Mouse (Mus musculus): ENCODE results near the gene Fcer1g.
"Not testable (repeated sequence)": the region's sequence is repeated elsewhere in the genome, so short reads cannot be mapped to it uniquely, and the experiment has no call there.

Gene Fcer1g

DNA sequence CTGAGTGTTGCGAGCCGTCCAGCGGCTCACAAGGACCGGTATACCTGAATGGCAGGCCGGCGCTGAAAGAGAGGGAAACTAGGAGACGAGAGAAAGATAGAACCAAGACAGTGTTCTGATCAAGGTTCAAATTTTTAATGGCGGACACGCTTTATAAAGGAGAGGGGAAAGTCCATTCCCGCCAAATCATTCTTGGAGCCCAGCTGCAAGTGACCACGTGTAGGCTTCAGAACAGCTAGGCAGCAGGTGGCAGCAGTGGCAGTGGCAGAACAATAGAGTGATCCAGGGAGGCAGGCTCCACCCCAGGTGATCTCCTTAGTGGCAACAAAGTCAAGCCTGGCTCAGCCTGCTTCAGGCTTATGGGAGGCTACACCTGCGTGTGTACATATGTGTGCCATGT, 7.8 kb upstream of the Fcer1g start:
- in situ Hi-C loops (cut with MboI, MseI) = not testable (repeated sequence)

- in situ Hi-C loops (cut with MboI, MseI) = no loop called here
Measured at GRCm38 (mm10) chr1:171240911-171241310, 6.7 kb upstream of the Fcer1g start.

DNA sequence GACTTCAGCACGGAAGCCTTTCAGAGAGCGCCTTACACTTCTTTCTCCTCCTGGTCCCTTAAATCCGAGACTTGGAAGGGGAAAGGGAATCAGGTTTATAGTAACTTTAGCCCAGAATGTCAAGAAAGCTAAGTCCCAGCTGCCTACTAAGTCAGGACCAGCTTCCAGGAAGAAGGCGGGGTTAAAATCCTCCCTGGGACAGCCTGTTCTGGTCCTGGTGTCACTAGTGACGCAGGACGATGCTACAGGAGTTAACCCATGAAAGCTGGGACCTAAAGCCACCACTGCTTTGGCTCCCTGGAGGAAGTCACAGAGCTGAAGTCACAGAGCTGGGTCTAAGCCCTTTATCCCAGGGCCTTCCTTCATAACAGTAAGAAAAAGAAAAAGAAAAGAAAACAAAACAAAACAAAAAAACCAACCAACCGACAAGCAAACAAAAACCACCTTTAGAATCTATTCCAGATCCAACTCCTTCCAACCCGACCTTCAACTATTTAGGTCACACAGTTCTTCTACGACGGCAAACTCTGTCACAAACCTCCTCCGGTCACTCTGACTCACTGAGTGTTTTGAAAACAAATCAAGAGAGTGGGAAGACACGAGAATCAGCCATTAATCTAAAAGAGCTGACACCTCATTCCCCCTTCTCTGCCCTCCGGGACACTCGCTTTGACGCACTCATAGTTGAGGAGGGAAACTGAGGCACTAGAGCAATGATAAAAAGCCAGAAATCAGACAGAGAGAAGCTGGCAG, 6.0 kb upstream of the Fcer1g start:
- in situ Hi-C loops (cut with MboI, MseI) = no loop called here

- in situ Hi-C loops (cut with MboI, MseI) = no loop called here
Measured at GRCm38 (mm10) chr1:171238463-171238862, 4.3 kb upstream of the Fcer1g start.

- in situ Hi-C loops (cut with MboI, MseI) = no loop called here
Measured at GRCm38 (mm10) chr1:171237438-171237837, 3.3 kb upstream of the Fcer1g start.

- in situ Hi-C loops (cut with MboI, MseI) = no loop called here
Measured at GRCm38 (mm10) chr1:171235791-171236190, 1.6 kb upstream of the Fcer1g start.

GRCm38 (mm10) chr1:171234538-171234937, 373 bp upstream of the Fcer1g start:
- in situ Hi-C loops (cut with MboI, MseI) = no loop called here

- in situ Hi-C loops (cut with MboI, MseI) = no loop called here
Measured at GRCm38 (mm10) chr1:171232800-171233730, 1.1 kb downstream of the Fcer1g start.

- in situ Hi-C loops (cut with MboI, MseI) = no loop called here
Measured at GRCm38 (mm10) chr1:171232348-171232747, 1.8 kb downstream of the Fcer1g start.

DNA sequence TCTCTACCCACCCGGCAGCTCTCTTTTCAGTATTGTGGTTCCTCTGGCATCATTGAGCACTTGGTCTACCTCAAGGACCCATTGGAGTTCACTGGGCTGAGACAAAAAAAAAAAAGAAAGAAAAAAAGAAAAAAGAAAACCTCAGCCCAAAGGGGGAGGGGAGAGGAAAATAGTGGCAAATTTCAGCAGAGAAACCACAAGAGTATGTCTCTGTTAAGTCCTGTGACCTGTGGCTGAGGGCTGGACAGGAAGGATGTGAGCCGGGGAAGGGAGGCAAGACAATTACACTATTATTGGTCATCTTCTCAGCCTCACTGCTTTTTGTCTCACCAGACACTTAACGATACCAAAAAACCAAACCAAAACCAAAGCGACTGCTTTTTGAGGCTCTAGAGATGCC, 2.3 kb downstream of the Fcer1g start:
- in situ Hi-C loops (cut with MboI, MseI) = no loop called here

DNA sequence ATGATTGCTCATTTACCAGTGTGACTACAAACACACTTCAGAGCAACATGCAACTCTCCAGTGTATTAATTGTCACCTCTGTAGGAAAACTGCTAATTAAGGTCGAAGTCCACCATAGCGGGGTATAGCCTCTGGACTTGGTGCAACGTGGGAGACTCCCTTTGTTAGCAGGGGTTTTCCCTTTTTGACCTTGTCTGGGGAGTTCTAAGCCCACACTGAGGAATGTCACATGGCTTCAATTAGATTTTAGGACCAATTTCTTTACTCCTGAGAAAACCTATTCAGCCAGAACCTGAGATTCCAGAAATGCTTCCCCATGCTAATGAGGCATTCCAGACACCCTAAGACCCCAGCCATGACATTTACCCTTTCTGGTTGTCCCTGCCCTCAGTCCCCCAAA, 4.0 kb downstream of the Fcer1g start:
- in situ Hi-C loops (cut with MboI, MseI) = no loop called here

- in situ Hi-C loops (cut with MboI, MseI) = no loop called here
Measured at GRCm38 (mm10) chr1:171229750-171230149, 4.4 kb downstream of the Fcer1g start.

DNA sequence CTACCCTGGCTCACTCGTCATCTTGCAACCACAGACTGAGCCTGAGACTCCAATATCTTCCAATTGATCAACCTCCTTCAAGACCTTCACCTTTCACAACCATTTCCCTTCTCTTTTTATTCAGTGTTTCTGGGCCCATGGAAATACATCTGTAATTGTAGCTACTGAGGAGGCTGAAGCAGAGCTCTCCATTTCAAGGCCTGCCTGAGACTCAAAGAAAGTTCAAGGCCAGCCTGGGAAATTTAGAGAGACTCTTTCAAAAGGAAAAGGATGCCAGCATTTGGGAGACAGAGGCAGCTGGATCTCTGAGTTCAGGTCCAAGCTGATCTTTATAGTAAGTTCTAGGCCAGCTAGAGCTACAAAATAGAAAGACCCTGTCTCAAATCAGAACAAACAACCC, 6.3 kb downstream of the Fcer1g start:
- in situ Hi-C loops (cut with MboI, MseI) = no loop called here

GRCm38 (mm10) chr1:171226780-171227179, 7.4 kb downstream of the Fcer1g start:
- in situ Hi-C loops (cut with MboI, MseI) = no loop called here

- in situ Hi-C loops (cut with MboI, MseI) = loop anchor here (5.0 kb wide), 1 partner anchor 108 kb away; no protein-coding TSS in a partner anchor
Measured at GRCm38 (mm10) chr1:171224857-171225256, 9.3 kb downstream of the Fcer1g start, which contains the start of gene Apoa2. TSS of gene Apoa2 (plus strand) at chr1:171225054.

DNA sequence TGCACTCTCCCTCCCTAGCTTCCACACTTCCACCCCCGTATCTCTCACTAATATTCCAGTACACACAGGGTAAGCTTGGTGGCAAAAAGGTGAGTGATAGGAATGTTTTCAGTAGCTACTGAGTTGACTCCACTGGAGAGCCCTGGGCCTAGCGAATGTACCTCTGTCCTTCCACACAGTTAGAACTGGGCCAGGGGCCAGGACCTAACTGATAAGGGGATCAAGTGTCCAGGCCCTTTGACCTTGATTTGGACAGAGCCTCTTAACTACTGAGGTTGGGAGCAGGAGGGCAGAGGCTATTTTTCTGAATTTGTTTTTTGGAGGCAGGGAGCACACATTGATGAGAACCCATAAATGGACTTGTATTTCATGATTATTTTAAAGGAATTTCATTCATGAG, 10.4 kb downstream of the Fcer1g start:
- in situ Hi-C loops (cut with MboI, MseI) = loop anchor here (5.0 kb wide), 1 partner anchor 106 kb away; no protein-coding TSS in a partner anchor

DNA sequence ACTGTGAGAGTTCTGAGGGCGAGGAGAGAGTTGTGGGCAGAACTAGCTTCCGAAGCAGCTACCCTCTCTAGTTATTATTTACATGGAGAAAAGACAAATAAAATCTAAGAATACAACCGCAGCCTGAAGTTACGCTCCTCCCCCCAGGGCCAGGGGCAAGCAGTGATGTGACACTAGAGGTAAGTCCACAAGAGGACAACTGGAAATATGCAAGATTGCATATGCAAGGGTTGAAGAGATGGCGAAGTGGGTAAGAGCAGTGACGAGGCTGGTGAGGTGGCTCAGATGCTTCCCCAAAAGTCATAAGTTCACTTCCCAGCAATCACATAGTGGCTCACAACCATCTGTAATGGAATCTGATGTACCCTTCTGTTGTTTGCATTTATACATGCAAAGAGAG, 11.0 kb downstream of the Fcer1g start:
- in situ Hi-C loops (cut with MboI, MseI) = loop anchor here (5.0 kb wide), 1 partner anchor 106 kb away; no protein-coding TSS in a partner anchor

DNA sequence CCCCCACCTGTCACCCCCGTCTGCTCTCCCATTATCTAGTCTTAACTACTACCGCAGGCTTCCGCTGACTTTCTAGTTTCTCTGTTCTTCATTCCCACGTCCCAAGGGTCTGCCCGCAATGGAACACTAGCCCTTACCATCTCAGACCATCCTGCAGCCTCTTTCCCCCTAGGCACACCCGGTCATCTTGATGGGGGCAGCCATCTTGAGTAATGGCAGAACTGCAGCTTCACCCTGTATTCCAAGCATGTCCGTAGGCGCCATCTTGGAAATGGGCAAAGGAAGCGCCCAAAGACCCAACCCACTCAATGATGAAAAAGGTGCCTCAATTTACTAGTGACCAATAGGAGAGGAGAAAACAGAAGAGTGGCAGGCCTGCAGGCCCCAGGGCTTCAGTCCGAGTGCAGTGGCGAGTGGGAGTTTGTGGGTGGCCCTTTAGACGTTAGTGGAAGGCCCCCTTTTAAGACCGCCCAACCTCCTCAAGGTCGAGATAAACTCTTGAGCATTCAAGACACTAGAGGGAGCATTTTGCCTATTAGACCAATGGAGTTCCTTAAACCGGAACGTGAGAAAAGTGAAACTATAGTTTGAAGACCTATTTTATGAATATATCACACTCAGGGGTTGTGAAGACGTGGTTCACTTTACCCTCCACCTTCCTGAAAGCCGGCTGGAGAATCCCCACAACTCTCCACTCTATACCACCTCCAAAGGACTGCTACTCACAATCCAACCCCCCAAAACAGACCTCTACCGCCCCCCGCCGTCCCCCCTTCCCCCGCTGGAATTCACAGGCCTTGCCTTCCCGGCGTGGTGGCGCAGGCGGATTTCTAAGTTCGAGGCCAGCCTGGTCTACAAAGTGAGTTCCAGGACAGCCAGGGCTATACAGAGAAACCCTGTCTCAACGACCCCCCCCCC, 11.7 kb downstream of the Fcer1g start, which contains the start of gene Tomm40l:
Tomm40l (minus strand) TSS at position 277 of the 918 bp plus-strand sequence.
- in situ Hi-C loops (cut with MboI, MseI) = loop anchor here (5.0 kb wide), 1 partner anchor 105 kb away; no protein-coding TSS in a partner anchor

DNA sequence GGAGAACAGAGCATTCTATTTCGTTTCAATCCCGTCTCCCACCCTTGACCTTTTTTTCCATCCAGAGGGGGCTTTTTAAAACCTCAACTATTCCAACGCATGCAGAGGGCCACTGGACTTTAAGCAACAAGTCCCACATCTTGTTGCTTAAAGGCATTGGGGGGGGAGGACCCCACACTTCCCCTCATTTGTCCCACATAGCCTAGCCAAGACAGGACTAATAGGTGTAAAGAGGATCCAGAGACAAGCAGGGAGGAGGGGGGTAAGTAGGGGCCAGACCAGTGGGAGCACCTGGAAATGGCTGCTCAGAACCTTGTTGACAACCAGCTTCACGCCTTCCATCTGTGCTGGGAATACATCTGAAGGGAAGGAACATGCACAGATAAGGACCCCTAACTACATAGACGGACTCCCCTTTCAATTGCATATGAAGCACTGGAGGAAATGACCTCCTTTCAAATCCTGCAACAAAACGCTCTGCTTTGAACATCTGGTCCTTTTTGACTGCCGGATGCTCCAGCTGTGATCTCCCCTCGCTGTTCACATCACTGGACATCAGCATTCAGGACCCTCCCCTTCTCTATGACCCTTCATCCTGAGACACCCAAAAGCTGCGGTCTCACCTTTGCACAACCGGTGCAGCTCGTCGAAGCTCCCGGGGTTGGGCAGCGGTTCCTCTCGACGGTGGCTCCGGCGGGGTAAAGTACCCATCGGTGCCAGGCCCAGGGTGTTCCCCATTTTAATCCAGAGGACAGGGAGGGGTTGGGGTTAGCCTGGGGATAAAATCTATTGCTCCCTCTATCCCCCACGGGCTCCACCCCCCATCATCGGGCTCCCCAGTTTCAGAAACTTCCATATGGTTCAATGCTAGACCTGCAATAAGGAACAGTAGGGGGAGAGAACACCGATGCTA, 12.6 kb downstream of the Fcer1g start:
- in situ Hi-C loops (cut with MboI, MseI) = loop anchor here (5.0 kb wide), 1 partner anchor 104 kb away; no protein-coding TSS in a partner anchor

GRCm38 (mm10) chr1:171220871-171221270, 13.3 kb downstream of the Fcer1g start:
- in situ Hi-C loops (cut with MboI, MseI) = loop anchor here (5.0 kb wide), 1 partner anchor 104 kb away; no protein-coding TSS in a partner anchor

Data from T-helper 1 cell (primary cell).